Mouse (Mus musculus): ENCODE results near the gene Heatr3. TPM values are rescaled to one million over a fixed set of nuclear protein-coding genes. Genes with fewer than 3 reads are reported as not detected.
A peak's percentile ranks its signal among the peaks of the same experiment; 100 is the strongest.

The Heatr3 gene
- polyA plus RNA-seq, 1 experiment, result 3.9 TPM

DNA sequence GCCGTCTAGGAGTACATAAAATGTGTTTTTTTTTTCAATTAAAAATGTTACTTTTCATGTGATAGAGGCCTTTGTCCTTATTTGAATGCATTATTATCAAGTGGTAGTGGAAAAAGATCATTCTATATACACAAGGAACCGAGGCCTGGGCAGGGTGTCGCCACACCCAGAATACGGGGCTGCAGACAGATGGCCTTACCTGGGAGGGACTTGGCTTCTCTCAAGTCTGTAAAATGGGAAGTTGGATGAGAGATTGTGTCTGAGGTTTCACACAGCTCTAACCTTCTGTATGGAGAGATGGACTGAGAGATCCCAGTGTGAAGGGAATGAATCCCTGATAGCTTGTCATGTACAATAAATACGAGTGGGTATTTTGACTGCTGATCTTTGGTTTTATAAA lies 6.4 kb downstream of the Heatr3 start:
- no peak overlapping the region for H3K4me3 ChIP-seq (ENCODE audit: low read depth, low read length)
- peaks cover 22% of the 10 kb centered on the region for H3K36me3 ChIP-seq (ENCODE audit: control insufficient read depth, insufficient read depth, low read length)
- WGBS, result 59% methylated on average over 5 of the region's 5 CpGs
- no peaks in the 10 kb centered on the region for H3K4me1 ChIP-seq (ENCODE audit: control insufficient read depth, insufficient read depth, insufficient read length, low read length)
- H3K27me3 ChIP-seq (ENCODE audit: control insufficient read depth, insufficient read depth, low read length), result no peaks in the 10 kb centered on the region
- no peak for TF ChIP-seq POLR2A (IDR thresholded peaks at IDR 0.05; ENCODE audit: low read depth, low read length)
- no peak for TF ChIP-seq CTCF (IDR thresholded peaks at IDR 0.05; ENCODE audit: extremely low read depth, insufficient read length, insufficient replicate concordance, low read depth, low read length)
- no peak overlapping the region for H3K27ac ChIP-seq (ENCODE audit: insufficient read depth, low read depth, low read length)

DNA sequence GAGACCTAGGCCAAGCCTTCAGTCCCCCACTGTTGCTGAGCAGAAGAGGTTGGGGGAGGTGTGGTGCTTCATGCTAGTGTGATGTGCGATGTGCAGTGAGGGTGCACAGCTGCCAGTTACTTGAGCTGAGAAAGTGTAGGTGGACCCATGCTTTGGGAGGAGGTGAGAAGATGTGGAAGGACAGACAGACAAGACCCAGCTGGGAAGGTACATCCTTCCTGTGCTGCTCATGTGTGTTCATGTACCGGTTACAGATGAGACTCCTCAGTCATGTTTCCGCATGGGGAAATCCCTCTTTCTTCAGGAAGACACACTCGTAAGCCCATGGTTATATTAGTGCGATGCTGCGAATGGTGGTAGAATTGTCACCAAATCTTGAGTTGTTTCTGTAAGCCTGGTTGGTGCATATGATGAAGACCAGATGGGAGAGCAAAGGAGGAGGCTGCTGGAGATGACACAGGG lies 13.3 kb downstream of the Heatr3 start:
- WGBS, result 93% methylated on average over 6 of the region's 6 CpGs
- TF ChIP-seq POLR2A (IDR thresholded peaks at IDR 0.05; ENCODE audit: low read depth, low read length) (no peak), CTCF (IDR thresholded peaks at IDR 0.05; ENCODE audit: extremely low read depth, insufficient read length, insufficient replicate concordance, low read depth, low read length) (no peak)
- Histone ChIP-seq H3K27me3 (ENCODE audit: control insufficient read depth, insufficient read depth, low read length) (no peaks in the 10 kb centered on the region), H3K4me1 (ENCODE audit: control insufficient read depth, insufficient read depth, insufficient read length, low read length) (no peaks in the 10 kb centered on the region), H3K27ac (ENCODE audit: insufficient read depth, low read depth, low read length) (no peak overlapping the region), H3K4me3 (ENCODE audit: low read depth, low read length) (no peak overlapping the region), H3K36me3 (ENCODE audit: control insufficient read depth, insufficient read depth, low read length) (peaks cover 23% of the 10 kb centered on the region)

DNA sequence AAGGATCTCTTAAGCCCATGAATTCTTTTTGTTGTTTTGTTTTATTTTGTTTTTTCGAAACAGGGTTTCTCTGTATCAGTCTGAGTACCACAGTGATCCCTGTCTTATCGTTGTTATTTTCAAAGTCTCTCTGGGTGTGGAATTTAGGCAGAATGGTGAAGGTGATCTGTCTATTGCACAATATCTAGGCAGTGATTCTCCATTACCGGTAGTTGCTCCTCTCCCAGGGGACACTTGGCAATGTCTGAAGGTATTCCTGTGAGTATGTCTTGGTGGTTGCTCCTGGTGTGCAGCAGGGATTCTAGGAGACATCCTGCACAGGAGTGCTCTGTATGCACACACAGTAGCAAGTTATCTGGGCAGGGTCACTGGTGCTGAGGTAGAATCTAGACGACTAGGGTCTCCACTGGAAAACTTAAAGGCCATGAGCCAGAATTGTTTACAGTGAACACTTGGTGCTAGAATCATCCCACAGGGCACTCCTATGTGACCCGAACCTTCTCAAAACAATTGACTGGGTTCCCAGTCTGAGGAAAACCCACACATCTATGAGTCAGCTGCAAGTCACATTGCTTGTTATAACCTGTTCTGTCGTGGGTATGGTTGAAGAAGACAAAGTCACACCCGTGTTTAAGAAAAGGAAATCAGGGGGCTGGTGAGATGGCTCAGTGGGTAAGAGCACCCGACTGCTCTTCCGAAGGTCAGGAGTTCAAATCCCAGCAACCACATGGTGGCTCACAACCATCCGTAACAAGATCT lies 22.8 kb downstream of the Heatr3 start:
- no peak for TF ChIP-seq CTCF (IDR thresholded peaks at IDR 0.05; ENCODE audit: extremely low read depth, insufficient read length, insufficient replicate concordance, low read depth, low read length)
- no peak for TF ChIP-seq POLR2A (IDR thresholded peaks at IDR 0.05; ENCODE audit: low read depth, low read length)
- Histone ChIP-seq H3K4me1 (ENCODE audit: control insufficient read depth, insufficient read depth, insufficient read length, low read length) (peaks cover 3% of the 10 kb centered on the region; the same call in 1 of the 2 replicates), H3K36me3 (ENCODE audit: control insufficient read depth, insufficient read depth, low read length) (peaks cover 34% of the 10 kb centered on the region), H3K4me3 (ENCODE audit: low read depth, low read length) (no peak overlapping the region), H3K27me3 (ENCODE audit: control insufficient read depth, insufficient read depth, low read length) (no peaks in the 10 kb centered on the region), H3K27ac (ENCODE audit: insufficient read depth, low read depth, low read length) (no peak overlapping the region)
- WGBS, result 81% methylated on average over 10 of the region's 10 CpGs

- Histone ChIP-seq H3K27me3 (ENCODE audit: control insufficient read depth, insufficient read depth, low read length) (no peaks in the 10 kb centered on the region), H3K27ac (ENCODE audit: insufficient read depth, low read depth, low read length) (no peak overlapping the region), H3K36me3 (ENCODE audit: control insufficient read depth, insufficient read depth, low read length) (peaks cover 33% of the 10 kb centered on the region), H3K4me3 (ENCODE audit: low read depth, low read length) (no peak overlapping the region), H3K4me1 (ENCODE audit: control insufficient read depth, insufficient read depth, insufficient read length, low read length) (peaks cover 3% of the 10 kb centered on the region; the same call in 1 of the 2 replicates)
- TF ChIP-seq CTCF (IDR thresholded peaks at IDR 0.05; ENCODE audit: extremely low read depth, insufficient read length, insufficient replicate concordance, low read depth, low read length) (peak; percentile 66; the same call in 1 of the 2 replicates), POLR2A (IDR thresholded peaks at IDR 0.05; ENCODE audit: low read depth, low read length) (no peak)
- 76% methylated on average over 5 of the region's 5 CpGs for WGBS
Measured at GRCm38 (mm10) chr8:88161439-88161838, 23.8 kb downstream of the Heatr3 start.

- 68% methylated on average over 7 of the region's 7 CpGs for WGBS
- peaks cover 10% of the 10 kb centered on the region; the same call in 1 of the 2 replicates for H3K36me3 ChIP-seq (ENCODE audit: control insufficient read depth, insufficient read depth, low read length)
- TF ChIP-seq CTCF (IDR thresholded peaks at IDR 0.05; ENCODE audit: extremely low read depth, insufficient read length, insufficient replicate concordance, low read depth, low read length), result no peak
- no peak for TF ChIP-seq POLR2A (IDR thresholded peaks at IDR 0.05; ENCODE audit: low read depth, low read length)
Measured at GRCm38 (mm10) chr8:88175264-88175663, 37.6 kb downstream of the Heatr3 start.

GRCm38 (mm10) chr8:88177291-88177690 lies 39.6 kb downstream of the Heatr3 start:
- Histone ChIP-seq H3K36me3 (ENCODE audit: control insufficient read depth, insufficient read depth, low read length) (no peaks in the 10 kb centered on the region), H3K27me3 (ENCODE audit: control insufficient read depth, insufficient read depth, low read length) (no peaks in the 10 kb centered on the region), H3K4me1 (ENCODE audit: control insufficient read depth, insufficient read depth, insufficient read length, low read length) (no peaks in the 10 kb centered on the region; the same call in 1 of the 2 replicates), H3K27ac (ENCODE audit: insufficient read depth, low read depth, low read length) (no peak overlapping the region), H3K4me3 (ENCODE audit: low read depth, low read length) (no peak overlapping the region)
- TF ChIP-seq CTCF (IDR thresholded peaks at IDR 0.05; ENCODE audit: extremely low read depth, insufficient read length, insufficient replicate concordance, low read depth, low read length), result no peak
- TF ChIP-seq POLR2A (IDR thresholded peaks at IDR 0.05; ENCODE audit: low read depth, low read length), result no peak
- 83% methylated on average over 8 of the region's 8 CpGs for WGBS

More at GRCm38 (mm10) chr8:88175264-88175663, 37.6 kb downstream of the Heatr3 start:
- no peak overlapping the region for H3K4me3 ChIP-seq (ENCODE audit: low read depth, low read length)
- no peaks in the 10 kb centered on the region for H3K27me3 ChIP-seq (ENCODE audit: control insufficient read depth, insufficient read depth, low read length)
- no peaks in the 10 kb centered on the region; the same call in 1 of the 2 replicates for H3K4me1 ChIP-seq (ENCODE audit: control insufficient read depth, insufficient read depth, insufficient read length, low read length)
- no peak overlapping the region for H3K27ac ChIP-seq (ENCODE audit: insufficient read depth, low read depth, low read length)

DNA sequence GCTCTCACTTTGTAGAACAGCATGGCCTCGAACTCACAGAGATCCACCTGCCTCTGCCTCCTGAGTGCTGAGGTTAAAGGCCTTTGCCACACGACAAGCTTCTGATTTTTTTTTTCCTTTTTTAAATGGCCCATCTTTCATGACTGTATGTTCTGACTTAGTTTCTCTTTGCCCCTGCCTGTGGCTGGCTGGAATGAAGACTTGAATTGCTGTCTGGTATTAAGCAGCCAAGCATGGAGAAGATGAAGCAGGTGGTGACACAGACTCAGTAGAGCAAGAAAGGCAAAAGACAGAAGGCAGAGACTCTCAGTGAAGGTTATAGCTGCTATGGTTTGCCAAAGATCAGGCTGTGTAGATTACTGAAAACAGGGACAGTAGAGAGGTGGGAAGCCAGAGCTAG lies 45.5 kb downstream of the Heatr3 start:
- Histone ChIP-seq H3K27me3 (ENCODE audit: control insufficient read depth, insufficient read depth, low read length) (no peaks in the 10 kb centered on the region), H3K27ac (ENCODE audit: insufficient read depth, low read depth, low read length) (no peak overlapping the region), H3K4me3 (ENCODE audit: low read depth, low read length) (no peak overlapping the region), H3K36me3 (ENCODE audit: control insufficient read depth, insufficient read depth, low read length) (no peaks in the 10 kb centered on the region), H3K4me1 (ENCODE audit: control insufficient read depth, insufficient read depth, insufficient read length, low read length) (no peaks in the 10 kb centered on the region)
- WGBS, result 77% methylated on average over 2 of the region's 2 CpGs
- TF ChIP-seq CTCF (IDR thresholded peaks at IDR 0.05; ENCODE audit: extremely low read depth, insufficient read length, insufficient replicate concordance, low read depth, low read length), result no peak
- TF ChIP-seq POLR2A (IDR thresholded peaks at IDR 0.05; ENCODE audit: low read depth, low read length), result no peak
